Mouse (Mus musculus) heart, adult 2 months (tissue): Measurements from ENCODE around the gene Lats2.

ENCODE experiments used
- CTCF ChIP-seq: fragments of 200-600 bp; IDR thresholded peaks from 2 replicates; pipeline ENCODE4 v1.8.1; 2022; ENCODE audit warnings: antibody characterized with exemption, mild to moderate bottlenecking, moderate library complexity
- EP300 ChIP-seq: fragments of 200-500 bp; IDR thresholded peaks from 2 replicates; pipeline ENCODE4 v1.6.1; 2011; ENCODE audit warnings: low read depth, low read length, control low read depth; ENCODE audit not compliant: insufficient read depth
- POLR2A ChIP-seq: fragments of 200-500 bp; IDR thresholded peaks from 2 replicates; pipeline ENCODE4 v1.6.1; 2011; ENCODE audit warnings: mild to moderate bottlenecking, low read depth, low read length, control low read depth; ENCODE audit not compliant: insufficient read depth

DNA sequence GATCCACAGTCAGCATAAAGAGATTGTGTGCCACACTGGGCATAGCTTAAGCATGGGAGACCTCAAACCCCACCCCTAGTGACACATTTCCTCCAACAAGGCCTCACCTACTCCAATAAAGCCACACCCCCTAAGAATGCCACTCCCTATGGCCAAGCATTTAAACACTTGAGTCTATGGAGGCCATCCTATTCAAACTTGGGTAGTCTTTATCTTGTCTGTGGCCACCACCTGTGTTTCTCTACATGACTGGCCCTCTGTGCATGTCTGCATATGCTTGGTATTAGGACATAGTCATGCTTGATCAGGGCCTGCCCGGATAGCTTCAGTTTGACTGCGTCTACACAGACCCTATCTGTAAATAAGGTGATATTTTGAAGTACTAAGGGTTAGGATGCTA, 2.5 kb downstream of the Lats2 start:
- TF ChIP-seq CTCF (no peak), POLR2A (no peak), EP300 (no peak)
